Mouse (Mus musculus): ENCODE results near the gene Gpha2.

DNA sequence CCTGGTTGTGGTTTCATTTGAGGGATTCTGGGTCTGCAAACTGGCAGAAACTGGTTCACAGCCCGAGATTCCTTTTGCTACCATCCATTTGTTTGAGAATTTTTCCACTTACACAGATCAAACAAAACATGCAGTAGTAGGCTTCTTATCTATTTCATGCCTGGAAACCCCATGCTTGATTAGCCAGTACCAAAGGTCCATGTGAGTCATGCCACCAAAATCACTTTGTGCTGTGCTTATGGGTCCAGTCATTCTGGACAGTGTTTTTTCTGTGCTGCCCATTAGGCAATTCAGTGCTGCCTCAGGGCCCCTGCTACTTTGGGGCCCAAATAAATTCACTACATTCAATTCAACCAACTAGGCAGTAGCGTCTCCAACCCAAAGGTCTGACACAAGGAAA, 21.9 kb upstream of the Gpha2 start:
- TF ChIP-seq ZC3H11A (IDR thresholded peaks at IDR 0.05; ENCODE audit: borderline replicate concordance, low read depth, low read length) (no peak), ZNF384 (IDR thresholded peaks at IDR 0.05; ENCODE audit: low read depth, low read length) (no peak)
